Mouse (Mus musculus): ENCODE measurements around the gene Olfr1166.
"Not testable (repeated sequence)": the region's sequence is repeated elsewhere in the genome, so short reads cannot be mapped to it uniquely, and the experiment has no call there.

GRCm38 (mm10) chr2:88155093-88155492, 27.0 kb upstream of the Olfr1166 start, which contains the start of gene Olfr1167:
- not testable (repeated sequence) for TF ChIP-seq POLR2A (IDR thresholded peaks at IDR 0.05; ENCODE audit: borderline replicate concordance, insufficient read depth, low read length); CTCF (IDR thresholded peaks at IDR 0.05; ENCODE audit: borderline replicate concordance, insufficient read depth, low read depth, low read length)
